Mouse (Mus musculus) midbrain, embryonic 16.5 days (tissue): ENCODE measurements around the gene Gm20388. TPM values are rescaled to one million over a fixed set of nuclear protein-coding genes. Genes with fewer than 3 reads are reported as not detected.

Source experiments
- ATAC-seq: fragments of 200-750 bp; cut with Nextera tagmentation; 2 replicates; pipeline ENCODE4 v1.8.0; 2017; ENCODE audit warnings: moderate TSS enrichment
- H3K27ac ChIP-seq: fragments of 300-500 bp; sonication (generic); 2 replicates; pipeline ENCODE4 v1.5.1; 2014; ENCODE audit warnings: mild to moderate bottlenecking, low read length, mixed read lengths
- H3K27me3 ChIP-seq: fragments of 300-500 bp; sonication (generic); 2 replicates; pipeline ENCODE4 v1.6.1; 2014; ENCODE audit warnings: low read depth, low read length, mixed read lengths; ENCODE audit not compliant: control insufficient read depth, insufficient read depth
- H3K36me3 ChIP-seq: fragments of 300-500 bp; sonication (generic); 2 replicates; pipeline ENCODE4 v1.6.1; 2014; ENCODE audit warnings: mild to moderate bottlenecking, low read length, moderate library complexity, mixed read lengths; ENCODE audit not compliant: control insufficient read depth, insufficient read depth
- H3K4me1 ChIP-seq: fragments of 300-500 bp; sonication (generic); 2 replicates; pipeline ENCODE4 v1.6.1; 2014; ENCODE audit warnings: mild to moderate bottlenecking, low read length, mixed read lengths; ENCODE audit not compliant: control insufficient read depth, insufficient read depth
- H3K4me2 ChIP-seq: fragments of 300-500 bp; sonication (generic); 2 replicates; pipeline ENCODE4 v1.6.1; 2014; ENCODE audit warnings: mild to moderate bottlenecking, low read length, mixed read lengths
- H3K4me3 ChIP-seq: fragments of 300-500 bp; sonication (generic); 2 replicates; pipeline ENCODE4 v1.5.1; 2014; ENCODE audit warnings: low read depth, mild to moderate bottlenecking, low read length, moderate library complexity, mixed read lengths
- H3K9ac ChIP-seq: fragments of 300-500 bp; sonication (generic); 2 replicates; pipeline ENCODE4 v1.6.1; 2014; ENCODE audit warnings: low read depth, low read length, mixed read lengths
- H3K9me3 ChIP-seq: fragments of 300-500 bp; sonication (generic); replicated peaks from 2 replicates; pipeline ENCODE4 v1.6.1; 2014; ENCODE audit warnings: mild to moderate bottlenecking, low read length, mixed read lengths; ENCODE audit not compliant: control insufficient read depth, poor library complexity, severe bottlenecking
- WGBS: fragments of 180-500 bp; shearing (Covaris S2); extraction: QIAGEN DNeasy Blood & Tissue Kit; methylation state at CpG from one replicate; pipeline ENCODE4 v1.1.7; 2014; 5-methylcytosine and 5-hydroxymethylcytosine counted together
- polyA plus RNA-seq: library from polyadenylated mRNA; unstranded; fragments of >200 nt; fragmentation: Nextera tagmentation; extraction: Ambion mirVana; gene quantifications from 2 replicates; pipeline ENCODE4 v1.2.1, GENCODE M21; 2015

The Gm20388 gene
- polyA plus RNA-seq, 1 experiment from 2014 or later: 7.5 TPM

DNA sequence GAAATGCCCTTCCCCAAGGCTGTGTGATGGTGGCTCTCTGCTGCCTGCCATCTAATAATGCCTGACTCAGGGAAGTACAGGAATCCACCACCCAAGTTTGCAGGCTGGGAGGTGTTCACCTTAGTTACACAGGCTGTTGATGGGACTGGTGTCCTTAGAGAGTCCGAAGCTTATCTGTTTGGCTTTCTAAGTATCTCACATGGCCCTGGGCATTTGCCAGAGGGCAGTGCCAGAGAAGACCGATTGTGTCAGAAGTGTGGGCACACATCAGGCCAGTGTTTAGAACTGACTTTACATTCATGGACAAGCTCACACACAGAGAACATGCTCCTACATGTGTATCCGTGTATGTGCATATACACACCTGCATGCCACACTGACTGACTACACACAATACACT, 1300.0 kb downstream of the Gm20388 start:
- H3K4me1 ChIP-seq: no peaks in the 10 kb centered on the region
- no peak for ATAC-seq

DNA sequence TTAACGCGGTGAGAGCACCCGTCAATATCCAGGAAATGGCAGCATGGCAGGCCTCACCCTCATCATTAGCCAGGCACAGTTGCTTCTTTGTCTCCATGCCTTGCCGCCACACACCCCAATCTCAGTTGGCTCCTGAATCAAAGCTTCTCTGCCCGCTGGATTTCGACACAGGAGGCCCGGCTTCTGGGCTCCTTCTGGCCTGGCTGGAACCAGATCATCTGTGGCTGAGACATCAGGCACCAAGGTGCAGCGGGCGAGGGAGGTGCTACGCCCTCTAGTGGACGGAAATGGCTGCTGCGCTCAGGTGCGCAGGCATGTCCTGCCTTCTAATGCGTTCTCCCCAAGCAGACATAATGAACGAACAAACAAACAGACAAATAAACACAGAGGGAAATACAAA, 1302.6 kb downstream of the Gm20388 start:
- Histone ChIP-seq H3K36me3 (no peaks in the 10 kb centered on the region), H3K27ac (no peak overlapping the region), H3K4me3 (no peak overlapping the region), H3K4me1 (no peaks in the 10 kb centered on the region), H3K9me3 (no peaks in the 10 kb centered on the region), H3K27me3 (no peaks in the 10 kb centered on the region), H3K9ac (no peak overlapping the region), H3K4me2 (no peak overlapping the region)
- 50% methylated on average over 15 of the region's 15 CpGs for whole genome bisulfite sequencing
- no peak for ATAC-seq

More for the DNA sequence above, 1300.0 kb downstream of the Gm20388 start:
- Histone ChIP-seq H3K27ac (no peak overlapping the region), H3K4me2 (no peak overlapping the region), H3K9ac (no peak overlapping the region), H3K36me3 (no peaks in the 10 kb centered on the region), H3K9me3 (no peaks in the 10 kb centered on the region), H3K27me3 (no peaks in the 10 kb centered on the region), H3K4me3 (no peak overlapping the region)
- WGBS: 92% methylated on average over 3 of the region's 3 CpGs

DNA sequence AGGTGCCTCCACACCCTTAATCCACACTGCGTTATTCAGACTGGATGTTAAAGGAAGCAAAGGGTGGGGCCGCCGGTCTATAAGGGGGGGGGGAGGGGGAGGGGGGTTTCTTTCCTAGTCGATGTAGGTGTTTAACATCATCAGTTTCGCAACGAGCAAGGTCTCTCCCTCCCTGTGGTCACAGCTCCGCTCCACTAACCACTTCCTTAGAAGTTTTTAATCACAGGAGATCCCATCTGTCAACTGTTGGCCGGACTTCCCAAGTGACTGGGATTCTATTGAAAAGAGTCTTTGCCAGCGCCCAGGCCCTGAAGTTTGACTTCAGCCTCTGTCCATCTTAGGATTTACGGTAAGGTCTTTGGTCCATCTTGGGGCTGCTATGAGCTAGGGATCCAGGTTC, 1303.0 kb downstream of the Gm20388 start:
- Histone ChIP-seq H3K9me3 (no peaks in the 10 kb centered on the region), H3K36me3 (no peaks in the 10 kb centered on the region), H3K9ac (no peak overlapping the region), H3K4me2 (no peak overlapping the region), H3K27ac (no peak overlapping the region), H3K4me1 (no peaks in the 10 kb centered on the region), H3K4me3 (no peak overlapping the region), H3K27me3 (no peaks in the 10 kb centered on the region)
- WGBS: 59% methylated on average over 10 of the region's 10 CpGs
- no peak for ATAC-seq

GRCm38 (mm10) chr8:121214975-121215374, 1304.3 kb downstream of the Gm20388 start:
- Histone ChIP-seq H3K9ac (no peak overlapping the region), H3K9me3 (no peaks in the 10 kb centered on the region), H3K27me3 (no peaks in the 10 kb centered on the region), H3K4me1 (peaks cover 3% of the 10 kb centered on the region; the same call in 1 of the 2 replicates), H3K4me2 (no peak overlapping the region), H3K4me3 (no peak overlapping the region), H3K27ac (no peak overlapping the region), H3K36me3 (no peaks in the 10 kb centered on the region)
- WGBS: 79% methylated on average over 10 of the region's 10 CpGs
- no peak for ATAC-seq

DNA sequence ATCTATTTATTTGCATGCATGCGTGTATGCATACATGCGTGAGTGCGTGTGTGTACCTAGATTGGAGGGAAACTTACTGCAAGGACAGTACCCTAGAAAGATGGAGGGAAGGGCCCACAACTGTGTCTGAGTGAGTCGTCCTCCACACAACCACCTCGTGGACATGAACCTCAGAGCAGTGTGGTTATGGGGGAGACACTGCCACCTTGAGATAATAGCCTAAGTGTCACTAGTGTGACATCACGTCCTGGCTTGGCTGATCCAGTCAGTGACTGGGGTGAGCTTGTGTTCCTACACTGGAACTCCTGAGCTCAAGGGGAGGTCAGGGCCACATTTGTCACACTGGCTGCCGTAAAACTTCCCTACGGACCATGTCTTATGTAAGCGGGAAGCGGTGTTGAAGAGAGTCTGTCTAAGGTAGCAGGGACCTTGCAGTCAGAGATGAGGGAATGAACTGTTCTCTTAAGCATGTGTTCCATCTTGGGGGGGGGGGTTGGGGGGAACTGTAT, 1305.9 kb downstream of the Gm20388 start:
- WGBS: 89% methylated on average over 10 of the region's 10 CpGs
- no peak for ATAC-seq
- no peak overlapping the region for H3K4me3 ChIP-seq

GRCm38 (mm10) chr8:121218486-121218885, 1307.8 kb downstream of the Gm20388 start:
- H3K4me3 ChIP-seq: no peak overlapping the region
- WGBS: 95% methylated on average over 3 of the region's 3 CpGs

More for the DNA sequence above, 1305.9 kb downstream of the Gm20388 start:
- Histone ChIP-seq H3K36me3 (no peaks in the 10 kb centered on the region), H3K4me1 (peaks cover 4% of the 10 kb centered on the region; the same call in 1 of the 2 replicates), H3K27ac (no peak overlapping the region), H3K9me3 (no peaks in the 10 kb centered on the region), H3K4me2 (no peak overlapping the region), H3K27me3 (no peaks in the 10 kb centered on the region), H3K9ac (no peak overlapping the region)

DNA sequence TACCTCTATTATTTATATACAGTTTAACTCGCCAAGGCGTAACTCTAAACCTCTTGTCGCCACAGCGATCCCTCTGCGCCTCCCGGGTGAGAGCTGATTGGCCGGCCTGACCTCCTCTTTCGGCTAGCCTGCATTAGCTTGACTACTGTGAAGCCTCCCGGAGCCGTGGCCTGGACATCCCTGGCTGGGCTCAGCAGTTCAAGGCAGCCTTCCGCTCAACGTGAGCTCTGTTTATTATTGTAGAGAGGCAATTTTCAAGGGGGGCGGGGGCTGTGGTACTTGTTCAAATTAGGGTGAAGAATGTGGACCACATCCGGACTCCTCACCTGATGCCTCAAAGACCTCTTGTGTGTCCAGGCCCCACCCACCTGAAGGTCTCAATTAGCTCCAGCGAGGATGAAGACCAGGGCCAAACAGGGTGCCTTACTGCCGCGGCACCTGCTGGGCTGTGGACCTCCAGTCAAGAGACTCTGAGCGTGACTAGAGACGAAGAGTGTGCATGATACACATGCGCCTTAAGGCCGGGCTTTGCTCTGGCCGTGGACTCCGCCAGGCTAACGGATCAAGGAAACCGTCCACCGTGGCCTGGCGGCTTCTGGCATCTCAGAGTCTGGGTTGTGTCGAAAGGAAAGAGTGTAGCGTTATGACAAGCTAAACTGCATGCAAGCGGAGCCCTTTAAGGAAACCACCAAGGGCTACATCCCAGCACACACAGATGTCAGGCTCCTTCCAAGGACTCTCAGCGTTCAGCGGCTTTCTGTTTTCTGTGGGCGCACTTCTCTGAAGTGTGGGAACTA, 1309.7 kb downstream of the Gm20388 start:
- WGBS: 43% methylated on average over 33 of the region's 33 CpGs
- ATAC-seq: no peak

More at GRCm38 (mm10) chr8:121218486-121218885, 1307.8 kb downstream of the Gm20388 start:
- no peak for ATAC-seq
- Histone ChIP-seq H3K36me3 (no peaks in the 10 kb centered on the region), H3K4me1 (peaks cover 4% of the 10 kb centered on the region; the same call in 1 of the 2 replicates), H3K27ac (no peak overlapping the region), H3K9ac (no peak overlapping the region), H3K4me2 (no peak overlapping the region), H3K9me3 (no peaks in the 10 kb centered on the region), H3K27me3 (no peaks in the 10 kb centered on the region)

GRCm38 (mm10) chr8:121224709-121225108, 1314.1 kb downstream of the Gm20388 start:
- Histone ChIP-seq H3K4me3 (no peak overlapping the region), H3K4me2 (no peak overlapping the region), H3K4me1 (peaks cover 4% of the 10 kb centered on the region; the same call in 1 of the 2 replicates), H3K27me3 (no peaks in the 10 kb centered on the region), H3K9ac (no peak overlapping the region), H3K27ac (no peak overlapping the region), H3K9me3 (no peaks in the 10 kb centered on the region), H3K36me3 (no peaks in the 10 kb centered on the region)
- no peak for ATAC-seq
- 74% methylated on average over 8 of the region's 8 CpGs for WGBS

More for the DNA sequence above, 1309.7 kb downstream of the Gm20388 start:
- Histone ChIP-seq H3K4me1 (peaks cover 4% of the 10 kb centered on the region; the same call in 1 of the 2 replicates), H3K4me2 (no peak overlapping the region), H3K9me3 (no peaks in the 10 kb centered on the region), H3K27me3 (no peaks in the 10 kb centered on the region), H3K27ac (no peak overlapping the region), H3K36me3 (no peaks in the 10 kb centered on the region), H3K4me3 (no peak overlapping the region), H3K9ac (no peak overlapping the region)

- Histone ChIP-seq H3K27me3 (no peaks in the 10 kb centered on the region), H3K9ac (no peak overlapping the region), H3K4me3 (no peak overlapping the region), H3K27ac (no peak overlapping the region), H3K9me3 (no peaks in the 10 kb centered on the region), H3K36me3 (no peaks in the 10 kb centered on the region), H3K4me2 (no peak overlapping the region), H3K4me1 (no peaks in the 10 kb centered on the region)
- WGBS: 84% methylated on average over 18 of the region's 18 CpGs
- no peak for ATAC-seq
Observed at GRCm38 (mm10) chr8:121227756-121228155, 1317.1 kb downstream of the Gm20388 start.
